Mouse (Mus musculus): ENCODE data around the gene Unc13d. TPM values are rescaled to one million over a fixed set of nuclear protein-coding genes. Genes with fewer than 3 reads are reported as not detected.

The Unc13d gene
- polyA plus RNA-seq, 1 experiment = 7.1 TPM

GRCm38 (mm10) chr11:116084166-116084565, 6.4 kb upstream of the Unc13d start:
- H3K4me3 ChIP-seq (ENCODE audit: low read depth, low read length) = no peak overlapping the region
- no peaks in the 10 kb centered on the region for H3K27me3 ChIP-seq (ENCODE audit: control insufficient read depth, insufficient read depth, low read length)
- 54% methylated on average over 6 of the region's 6 CpGs for whole genome bisulfite sequencing
- H3K36me3 ChIP-seq (ENCODE audit: control insufficient read depth, insufficient read depth, low read length) = peaks cover 46% of the 10 kb centered on the region
- H3K27ac ChIP-seq (ENCODE audit: insufficient read depth, low read depth, low read length) = no peak overlapping the region
- peaks cover 17% of the 10 kb centered on the region for H3K4me1 ChIP-seq (ENCODE audit: control insufficient read depth, insufficient read depth, insufficient read length, low read length)
- no peak for TF ChIP-seq POLR2A (IDR thresholded peaks at IDR 0.05; ENCODE audit: low read depth, low read length)

GRCm38 (mm10) chr11:116083096-116083672, 5.4 kb upstream of the Unc13d start:
- Histone ChIP-seq H3K4me1 (ENCODE audit: control insufficient read depth, insufficient read depth, insufficient read length, low read length) (peaks cover 14% of the 10 kb centered on the region), H3K36me3 (ENCODE audit: control insufficient read depth, insufficient read depth, low read length) (peaks cover 52% of the 10 kb centered on the region), H3K4me3 (ENCODE audit: low read depth, low read length) (no peak overlapping the region), H3K27ac (ENCODE audit: insufficient read depth, low read depth, low read length) (no peak overlapping the region), H3K27me3 (ENCODE audit: control insufficient read depth, insufficient read depth, low read length) (no peaks in the 10 kb centered on the region)
- WGBS = 90% methylated on average over 14 of the region's 14 CpGs
- TF ChIP-seq POLR2A (IDR thresholded peaks at IDR 0.05; ENCODE audit: low read depth, low read length) = no peak
- TF ChIP-seq CTCF (IDR thresholded peaks at IDR 0.05; ENCODE audit: extremely low read depth, insufficient read length, insufficient replicate concordance, low read depth, low read length) = no peak

- WGBS = 61% methylated on average over 6 of the region's 6 CpGs
- Histone ChIP-seq H3K27me3 (ENCODE audit: control insufficient read depth, insufficient read depth, low read length) (no peaks in the 10 kb centered on the region), H3K27ac (ENCODE audit: insufficient read depth, low read depth, low read length) (no peak overlapping the region), H3K4me3 (ENCODE audit: low read depth, low read length) (no peak overlapping the region), H3K36me3 (ENCODE audit: control insufficient read depth, insufficient read depth, low read length) (peaks cover 52% of the 10 kb centered on the region), H3K4me1 (ENCODE audit: control insufficient read depth, insufficient read depth, insufficient read length, low read length) (peaks cover 21% of the 10 kb centered on the region)
- TF ChIP-seq POLR2A (IDR thresholded peaks at IDR 0.05; ENCODE audit: low read depth, low read length) (no peak), CTCF (IDR thresholded peaks at IDR 0.05; ENCODE audit: extremely low read depth, insufficient read length, insufficient replicate concordance, low read depth, low read length) (peak; percentile 64; the same call in 1 of the 2 replicates)
These were observed 3.3 kb upstream of the Unc13d start for GRCm38 (mm10) chr11:116081081-116081480.

GRCm38 (mm10) chr11:116079511-116079910, 1.8 kb upstream of the Unc13d start:
- Histone ChIP-seq H3K4me1 (ENCODE audit: control insufficient read depth, insufficient read depth, insufficient read length, low read length) (peaks cover 14% of the 10 kb centered on the region), H3K4me3 (ENCODE audit: low read depth, low read length) (no peak overlapping the region), H3K36me3 (ENCODE audit: control insufficient read depth, insufficient read depth, low read length) (peaks cover 52% of the 10 kb centered on the region), H3K27ac (ENCODE audit: insufficient read depth, low read depth, low read length) (no peak overlapping the region), H3K27me3 (ENCODE audit: control insufficient read depth, insufficient read depth, low read length) (no peaks in the 10 kb centered on the region)
- WGBS = 79% methylated on average over 10 of the region's 10 CpGs
- TF ChIP-seq CTCF (IDR thresholded peaks at IDR 0.05; ENCODE audit: extremely low read depth, insufficient read length, insufficient replicate concordance, low read depth, low read length) = no peak
- TF ChIP-seq POLR2A (IDR thresholded peaks at IDR 0.05; ENCODE audit: low read depth, low read length) = no peak

GRCm38 (mm10) chr11:116078676-116079320, 1.0 kb upstream of the Unc13d start:
- H3K4me3 ChIP-seq (ENCODE audit: low read depth, low read length) = no peak overlapping the region
- H3K27me3 ChIP-seq (ENCODE audit: control insufficient read depth, insufficient read depth, low read length) = no peaks in the 10 kb centered on the region
- peaks cover 14% of the 10 kb centered on the region for H3K4me1 ChIP-seq (ENCODE audit: control insufficient read depth, insufficient read depth, insufficient read length, low read length)
- H3K36me3 ChIP-seq (ENCODE audit: control insufficient read depth, insufficient read depth, low read length) = peaks cover 49% of the 10 kb centered on the region
- no peak overlapping the region for H3K27ac ChIP-seq (ENCODE audit: insufficient read depth, low read depth, low read length)
- WGBS = 79% methylated on average over 10 of the region's 10 CpGs
- TF ChIP-seq POLR2A (IDR thresholded peaks at IDR 0.05; ENCODE audit: low read depth, low read length) = no peak
- TF ChIP-seq CTCF (IDR thresholded peaks at IDR 0.05; ENCODE audit: extremely low read depth, insufficient read length, insufficient replicate concordance, low read depth, low read length) = no peak

GRCm38 (mm10) chr11:116078221-116078620, 460 bp upstream of the Unc13d start:
- TF ChIP-seq CTCF (IDR thresholded peaks at IDR 0.05; ENCODE audit: extremely low read depth, insufficient read length, insufficient replicate concordance, low read depth, low read length) (no peak), POLR2A (IDR thresholded peaks at IDR 0.05; ENCODE audit: low read depth, low read length) (no peak)
- H3K4me3 ChIP-seq (ENCODE audit: low read depth, low read length) = peak overlapping the region; percentile 55
- H3K4me1 ChIP-seq (ENCODE audit: control insufficient read depth, insufficient read depth, insufficient read length, low read length) = peaks cover 14% of the 10 kb centered on the region
- H3K27me3 ChIP-seq (ENCODE audit: control insufficient read depth, insufficient read depth, low read length) = no peaks in the 10 kb centered on the region
- 12% methylated on average over 16 of the region's 16 CpGs for WGBS
- peak overlapping the region; percentile 82 for H3K27ac ChIP-seq (ENCODE audit: insufficient read depth, low read depth, low read length)
- peaks cover 44% of the 10 kb centered on the region for H3K36me3 ChIP-seq (ENCODE audit: control insufficient read depth, insufficient read depth, low read length)

GRCm38 (mm10) chr11:116076836-116077235, 925 bp downstream of the Unc13d start:
- Histone ChIP-seq H3K27me3 (ENCODE audit: control insufficient read depth, insufficient read depth, low read length) (no peaks in the 10 kb centered on the region), H3K27ac (ENCODE audit: insufficient read depth, low read depth, low read length) (peak overlapping the region; percentile 82), H3K36me3 (ENCODE audit: control insufficient read depth, insufficient read depth, low read length) (peaks cover 33% of the 10 kb centered on the region), H3K4me1 (ENCODE audit: control insufficient read depth, insufficient read depth, insufficient read length, low read length) (peaks cover 14% of the 10 kb centered on the region), H3K4me3 (ENCODE audit: low read depth, low read length) (peak overlapping the region; percentile 55)
- TF ChIP-seq POLR2A (IDR thresholded peaks at IDR 0.05; ENCODE audit: low read depth, low read length) (no peak), CTCF (IDR thresholded peaks at IDR 0.05; ENCODE audit: extremely low read depth, insufficient read length, insufficient replicate concordance, low read depth, low read length) (no peak)
- WGBS = 79% methylated on average over 7 of the region's 7 CpGs
